Mouse (Mus musculus) NIH3T3 (cell line): ENCODE measurements at regions not wholly inside any gene's neighbourhood (a gene's known extent, or its start where the extent isn't known, plus 50 kb on each side); places are given as distances from the start of the nearest gene placed in this dataset.
A peak's percentile ranks its signal among the peaks of the same experiment; 100 is the strongest.

Experiments used
- DNase-seq: peaks from one replicate; pipeline ENCODE4 v3.0.0-alpha.2; 2012; ENCODE audit warnings: low read depth

- DNase-seq, result peak; percentile 65
Observed at GRCm38 (mm10) chr15:54335306-54335705, 450.6 kb downstream of the Gm7489 start.

DNA sequence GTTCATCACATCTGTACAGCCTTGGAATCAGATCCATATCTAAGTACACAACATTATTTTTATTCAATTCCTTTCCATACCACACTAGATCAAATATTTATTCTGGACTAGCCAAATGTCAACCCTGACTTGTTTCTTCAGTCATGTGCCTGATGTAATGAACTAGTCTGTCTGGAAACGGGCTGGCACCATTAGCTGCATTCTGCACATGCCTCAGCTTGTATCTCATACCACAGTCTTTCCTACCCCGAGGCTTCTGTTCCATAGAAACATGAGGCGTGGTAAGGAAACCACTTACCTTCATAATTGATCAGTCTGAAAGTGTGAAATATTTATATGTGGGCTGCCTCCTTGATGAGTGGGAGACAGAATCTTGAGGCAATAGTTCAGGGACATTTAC is 469.0 kb downstream of the Gm7489 start:
- DNase-seq, result peak; percentile 84

DNA sequence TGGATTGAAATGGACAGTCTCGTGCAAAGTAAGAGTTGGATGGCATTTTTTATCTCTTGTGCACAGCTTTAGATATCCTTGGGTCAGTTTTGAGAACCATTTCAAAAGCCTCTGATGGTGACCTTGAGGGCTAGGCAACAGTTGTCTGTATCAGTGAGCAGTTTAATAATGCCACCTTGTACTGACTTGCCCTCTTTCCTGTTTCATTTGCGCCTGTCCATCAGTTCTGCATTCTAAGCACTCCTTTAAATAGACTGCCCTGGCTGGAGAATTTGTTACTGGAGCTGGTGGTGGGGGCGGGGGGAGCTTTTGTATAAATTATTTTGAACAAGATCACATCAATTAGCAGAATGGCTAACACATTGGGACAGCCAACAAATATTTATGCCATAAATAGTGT is 474.0 kb downstream of the Gm7489 start:
- no peak for DNase-seq
